Mouse (Mus musculus): ENCODE data around the gene Mgll.

DNA sequence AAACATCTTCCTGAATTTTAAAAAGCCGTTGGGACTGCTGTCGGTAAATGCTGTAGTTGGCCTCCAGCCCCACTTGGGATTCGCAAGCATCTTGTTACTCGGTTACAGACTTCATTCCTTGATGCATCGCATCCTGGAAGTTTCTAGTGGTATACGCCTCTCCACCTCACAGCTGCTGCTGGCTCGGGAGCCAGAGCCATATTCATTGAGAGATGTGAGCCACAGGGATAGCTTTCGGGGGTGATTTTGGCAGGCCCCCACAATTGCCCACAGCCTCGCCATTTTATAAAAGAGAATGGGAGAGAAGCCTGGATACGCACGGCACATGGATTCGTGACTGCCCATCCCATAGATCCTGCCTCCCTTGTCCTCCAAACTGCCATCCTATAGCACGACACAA lies 69.7 kb downstream of the Mgll start:
- TF ChIP-seq CTCF (IDR thresholded peaks at IDR 0.05): no peak
- TF ChIP-seq POLR2A (IDR thresholded peaks at IDR 0.05; ENCODE audit: insufficient read depth, low read depth, low read length): no peak
- no peak for TF ChIP-seq EP300 (IDR thresholded peaks at IDR 0.05; ENCODE audit: insufficient read depth, low read depth, low read length)
